Mouse (Mus musculus) hindbrain, embryonic 16.5 days (tissue): Measurements from ENCODE around the gene Pkd2. TPM values are rescaled to one million over a fixed set of nuclear protein-coding genes. Genes with fewer than 3 reads are reported as not detected.

Source experiments
- polyA plus RNA-seq: library from polyadenylated mRNA; unstranded; fragments of >200 nt; fragmentation: Nextera tagmentation; extraction: Ambion mirVana; gene quantifications from 2 replicates; pipeline ENCODE4 v1.2.1, GENCODE M21; 2015

Pkd2 gene
- polyA plus RNA-seq, 1 experiment from 2014 or later = 5.8 TPM

Other genes with a start within 250 kb of the Pkd2 start
- gene Ibsp, start 160.3 kb upstream of the Pkd2 start, polyA plus RNA-seq = 0.59 and 8.9 TPM in 2 replicates
- gene Mepe, start 134.1 kb upstream of the Pkd2 start, polyA plus RNA-seq = not detected in 2 replicates
- 14.9 and 23.4 TPM in 2 replicates for gene Spp1, start 24.3 kb upstream of the Pkd2 start, polyA plus RNA-seq
- 10.9 and 11.4 TPM in 2 replicates for gene BC005561, start 48.9 kb downstream of the Pkd2 start, polyA plus RNA-seq